Mouse (Mus musculus) ovary, postnatal 10 days (tissue): ENCODE results near the gene Nup188.

ENCODE experiments used
- DNase-seq: peaks from one replicate; pipeline ENCODE4 v3.0.0; 2022; ENCODE audit warnings: low spot score

Gene Nup188

GRCm38 (mm10) chr2:30351149-30351548 lies 65.0 kb downstream of the Nup188 start:
- DNase-seq = no peak

GRCm38 (mm10) chr2:30355861-30356260 lies 69.7 kb downstream of the Nup188 start:
- no peak for DNase-seq

GRCm38 (mm10) chr2:30356266-30356665 lies 70.1 kb downstream of the Nup188 start:
- DNase-seq = no peak

GRCm38 (mm10) chr2:30356906-30357305 lies 70.7 kb downstream of the Nup188 start:
- no peak for DNase-seq

- DNase-seq = no peak
Observed at GRCm38 (mm10) chr2:30357552-30358510, 71.6 kb downstream of the Nup188 start.

GRCm38 (mm10) chr2:30358533-30359531 lies 72.6 kb downstream of the Nup188 start, which contains the start of gene Sh3glb2:
Gene Sh3glb2 (minus strand): TSS chr2:30359337.
- DNase-seq = peak; percentile 49

- no peak for DNase-seq
Observed at GRCm38 (mm10) chr2:30360626-30361025, 74.4 kb downstream of the Nup188 start.

GRCm38 (mm10) chr2:30362865-30363264 lies 76.7 kb downstream of the Nup188 start:
- no peak for DNase-seq

GRCm38 (mm10) chr2:30363773-30364650 lies 77.8 kb downstream of the Nup188 start, which contains the start of gene Miga2:
Gene Miga2 (plus strand): TSS chr2:30364233.
- DNase-seq = peak; percentile 87

- no peak for DNase-seq
Observed at GRCm38 (mm10) chr2:30365281-30366069, 79.3 kb downstream of the Nup188 start.

- no peak for DNase-seq
Observed at GRCm38 (mm10) chr2:30366203-30366602, 80.0 kb downstream of the Nup188 start.

GRCm38 (mm10) chr2:30371544-30371943 lies 85.3 kb downstream of the Nup188 start:
- no peak for DNase-seq

GRCm38 (mm10) chr2:30372726-30373125 lies 86.5 kb downstream of the Nup188 start:
- DNase-seq = no peak

- no peak for DNase-seq
Observed at GRCm38 (mm10) chr2:30375893-30376292, 89.7 kb downstream of the Nup188 start.

GRCm38 (mm10) chr2:30377721-30378120 lies 91.5 kb downstream of the Nup188 start:
- no peak for DNase-seq

GRCm38 (mm10) chr2:30379307-30379706 lies 93.1 kb downstream of the Nup188 start:
- no peak for DNase-seq

GRCm38 (mm10) chr2:30380564-30381376 lies 94.6 kb downstream of the Nup188 start:
- DNase-seq = no peak

- no peak for DNase-seq
Observed at GRCm38 (mm10) chr2:30381377-30381725, 95.2 kb downstream of the Nup188 start.

GRCm38 (mm10) chr2:30384814-30385213 lies 98.6 kb downstream of the Nup188 start:
- DNase-seq = no peak

- no peak for DNase-seq
Observed at GRCm38 (mm10) chr2:30385591-30385990, 99.4 kb downstream of the Nup188 start.
